Mouse (Mus musculus): ENCODE data around the gene Xab2. TPM values are rescaled to one million over a fixed set of nuclear protein-coding genes. Genes with fewer than 3 reads are reported as not detected.

Xab2 gene
- total RNA-seq, 1 experiment = 76.0 TPM

- H3K27ac ChIP-seq (ENCODE audit: insufficient read depth, low read depth, low read length, poor library complexity, severe bottlenecking) = no peak overlapping the region
- in situ Hi-C loops (cut with MboI; ENCODE audit: low sequenced_read_pairs in 2 of 2, unreplicated experiment in 2 of 2) = no loop called here
- no peak for TF ChIP-seq MAFK (IDR thresholded peaks at IDR 0.05; ENCODE audit: insufficient read depth, low read depth, low read length)
- no peak for TF ChIP-seq HCFC1 (IDR thresholded peaks at IDR 0.05; ENCODE audit: borderline replicate concordance, insufficient read depth, low read length)
- TF ChIP-seq ZNF384 (IDR thresholded peaks at IDR 0.05; ENCODE audit: low read depth, low read length) = no peak
- no peak for TF ChIP-seq ZC3H11A (IDR thresholded peaks at IDR 0.05; ENCODE audit: borderline replicate concordance, low read depth, low read length)
- TF ChIP-seq CHD2 (IDR thresholded peaks at IDR 0.05; ENCODE audit: low read depth, low read length) = no peak
- H3K36me3 ChIP-seq (ENCODE audit: control insufficient read depth, insufficient read depth, low read length, poor library complexity, severe bottlenecking) = no peaks in the 10 kb centered on the region
- peaks cover 0 to 8% of the 10 kb centered on the region in 2 experiments; a peak in 1 of 4 replicates for H3K4me1 ChIP-seq (ENCODE audit: control insufficient read depth in 2 of 2, insufficient read depth in 2 of 2, low read length in 2 of 2, poor library complexity in 1 of 2)
- H3K4me3 ChIP-seq (ENCODE audit: insufficient read depth in 1 of 2, low read depth in 1 of 2, low read length in 2 of 2, poor library complexity in 1 of 2, severe bottlenecking in 1 of 2) = no peak overlapping the region
- no peak for DNase-seq (ENCODE audit: low read depth, low spot score)
- H3K9ac ChIP-seq (ENCODE audit: insufficient read depth, low read depth, low read length, poor library complexity, severe bottlenecking) = no peak overlapping the region
- no peaks in the 10 kb centered on the region for H3K9me3 ChIP-seq (ENCODE audit: control insufficient read depth, insufficient read depth, low read depth, low read length)
Measured at GRCm38 (mm10) chr8:3652845-3653244, 31.7 kb upstream of the Xab2 start.

GRCm38 (mm10) chr8:3648990-3649389 lies 27.9 kb upstream of the Xab2 start:
- H3K36me3 ChIP-seq (ENCODE audit: control insufficient read depth, insufficient read depth, low read length, poor library complexity, severe bottlenecking) = no peaks in the 10 kb centered on the region
- in situ Hi-C loops (cut with MboI; ENCODE audit: low sequenced_read_pairs in 2 of 2, unreplicated experiment in 2 of 2) = no loop called here
- H3K9me3 ChIP-seq (ENCODE audit: control insufficient read depth, insufficient read depth, low read depth, low read length) = no peaks in the 10 kb centered on the region
- H3K9ac ChIP-seq (ENCODE audit: insufficient read depth, low read depth, low read length, poor library complexity, severe bottlenecking) = no peak overlapping the region
- no peak overlapping the region for H3K4me3 ChIP-seq (ENCODE audit: insufficient read depth in 1 of 2, low read depth in 1 of 2, low read length in 2 of 2, poor library complexity in 1 of 2, severe bottlenecking in 1 of 2)
- no peak for TF ChIP-seq HCFC1 (IDR thresholded peaks at IDR 0.05; ENCODE audit: borderline replicate concordance, insufficient read depth, low read length)
- TF ChIP-seq ZNF384 (IDR thresholded peaks at IDR 0.05; ENCODE audit: low read depth, low read length) = no peak
- no peak for TF ChIP-seq MAFK (IDR thresholded peaks at IDR 0.05; ENCODE audit: insufficient read depth, low read depth, low read length)
- TF ChIP-seq CHD2 (IDR thresholded peaks at IDR 0.05; ENCODE audit: low read depth, low read length) = no peak
- TF ChIP-seq ZC3H11A (IDR thresholded peaks at IDR 0.05; ENCODE audit: borderline replicate concordance, low read depth, low read length) = no peak
- no peak for DNase-seq (ENCODE audit: low read depth, low spot score)
- no peak overlapping the region for H3K27ac ChIP-seq (ENCODE audit: insufficient read depth, low read depth, low read length, poor library complexity, severe bottlenecking)
- H3K4me1 ChIP-seq (ENCODE audit: control insufficient read depth in 2 of 2, insufficient read depth in 2 of 2, low read length in 2 of 2, poor library complexity in 1 of 2) = peaks cover 0 to 13% of the 10 kb centered on the region in 2 experiments; a peak in 3 of 4 replicates

DNA sequence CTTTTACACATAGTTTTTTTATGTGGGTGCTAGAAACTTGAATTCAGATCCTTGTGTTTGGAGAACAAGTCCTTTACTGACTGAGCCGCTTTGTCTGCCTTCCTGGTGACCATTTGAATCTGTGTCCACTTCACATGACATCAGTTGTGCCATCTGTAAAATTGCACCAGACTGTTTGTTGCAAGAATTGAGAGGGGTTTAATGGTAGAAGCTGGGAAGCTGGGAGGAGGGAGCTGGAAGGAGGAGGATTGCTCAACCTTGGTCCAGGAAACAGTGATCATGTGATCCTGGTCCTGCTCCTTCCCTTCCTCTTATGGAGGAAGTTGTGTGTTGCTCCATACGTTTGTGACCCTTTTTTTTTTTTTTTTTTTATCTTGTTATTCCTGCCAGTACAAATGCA lies 27.2 kb upstream of the Xab2 start:
- no peak for TF ChIP-seq CHD2 (IDR thresholded peaks at IDR 0.05; ENCODE audit: low read depth, low read length)
- no peak for TF ChIP-seq ZC3H11A (IDR thresholded peaks at IDR 0.05; ENCODE audit: borderline replicate concordance, low read depth, low read length)
- no peak for TF ChIP-seq MAFK (IDR thresholded peaks at IDR 0.05; ENCODE audit: insufficient read depth, low read depth, low read length)
- no peak for TF ChIP-seq ZNF384 (IDR thresholded peaks at IDR 0.05; ENCODE audit: low read depth, low read length)
- no peak for TF ChIP-seq HCFC1 (IDR thresholded peaks at IDR 0.05; ENCODE audit: borderline replicate concordance, insufficient read depth, low read length)
- Histone ChIP-seq H3K9me3 (ENCODE audit: control insufficient read depth, insufficient read depth, low read depth, low read length) (no peaks in the 10 kb centered on the region), H3K27ac (ENCODE audit: insufficient read depth, low read depth, low read length, poor library complexity, severe bottlenecking) (no peak overlapping the region), H3K4me1 (ENCODE audit: control insufficient read depth in 2 of 2, insufficient read depth in 2 of 2, low read length in 2 of 2, poor library complexity in 1 of 2) (peaks cover 0 to 13% of the 10 kb centered on the region in 2 experiments; a peak in 3 of 4 replicates), H3K36me3 (ENCODE audit: control insufficient read depth, insufficient read depth, low read length, poor library complexity, severe bottlenecking) (no peaks in the 10 kb centered on the region; the same call in 1 of the 2 replicates), H3K9ac (ENCODE audit: insufficient read depth, low read depth, low read length, poor library complexity, severe bottlenecking) (no peak overlapping the region), H3K4me3 (ENCODE audit: insufficient read depth in 1 of 2, low read depth in 1 of 2, low read length in 2 of 2, poor library complexity in 1 of 2, severe bottlenecking in 1 of 2) (no peak overlapping the region)
- in situ Hi-C loops (cut with MboI; ENCODE audit: low sequenced_read_pairs in 2 of 2, unreplicated experiment in 2 of 2) = no loop called here
- no peak for DNase-seq (ENCODE audit: low read depth, low spot score)

- Histone ChIP-seq H3K36me3 (ENCODE audit: control insufficient read depth, insufficient read depth, low read length, poor library complexity, severe bottlenecking) (peaks cover under 1% of the 10 kb centered on the region; the same call in 1 of the 2 replicates), H3K9ac (ENCODE audit: insufficient read depth, low read depth, low read length, poor library complexity, severe bottlenecking) (no peak overlapping the region), H3K9me3 (ENCODE audit: control insufficient read depth, insufficient read depth, low read depth, low read length) (no peaks in the 10 kb centered on the region), H3K4me1 (ENCODE audit: control insufficient read depth in 2 of 2, insufficient read depth in 2 of 2, low read length in 2 of 2, poor library complexity in 1 of 2) (peaks cover 0 to 13% of the 10 kb centered on the region in 2 experiments; a peak in 3 of 4 replicates), H3K27ac (ENCODE audit: insufficient read depth, low read depth, low read length, poor library complexity, severe bottlenecking) (no peak overlapping the region), H3K4me3 (ENCODE audit: insufficient read depth in 1 of 2, low read depth in 1 of 2, low read length in 2 of 2, poor library complexity in 1 of 2, severe bottlenecking in 1 of 2) (no peak overlapping the region)
- no peak for DNase-seq (ENCODE audit: low read depth, low spot score)
- no peak for TF ChIP-seq ZC3H11A (IDR thresholded peaks at IDR 0.05; ENCODE audit: borderline replicate concordance, low read depth, low read length)
- no peak for TF ChIP-seq CHD2 (IDR thresholded peaks at IDR 0.05; ENCODE audit: low read depth, low read length)
- no peak for TF ChIP-seq MAFK (IDR thresholded peaks at IDR 0.05; ENCODE audit: insufficient read depth, low read depth, low read length)
- no peak for TF ChIP-seq HCFC1 (IDR thresholded peaks at IDR 0.05; ENCODE audit: borderline replicate concordance, insufficient read depth, low read length)
- no peak for TF ChIP-seq ZNF384 (IDR thresholded peaks at IDR 0.05; ENCODE audit: low read depth, low read length)
- in situ Hi-C loops (cut with MboI; ENCODE audit: low sequenced_read_pairs in 2 of 2, unreplicated experiment in 2 of 2) = no loop called here
Measured at GRCm38 (mm10) chr8:3647561-3647960, 26.4 kb upstream of the Xab2 start.
